In the genomic region with DNA sequence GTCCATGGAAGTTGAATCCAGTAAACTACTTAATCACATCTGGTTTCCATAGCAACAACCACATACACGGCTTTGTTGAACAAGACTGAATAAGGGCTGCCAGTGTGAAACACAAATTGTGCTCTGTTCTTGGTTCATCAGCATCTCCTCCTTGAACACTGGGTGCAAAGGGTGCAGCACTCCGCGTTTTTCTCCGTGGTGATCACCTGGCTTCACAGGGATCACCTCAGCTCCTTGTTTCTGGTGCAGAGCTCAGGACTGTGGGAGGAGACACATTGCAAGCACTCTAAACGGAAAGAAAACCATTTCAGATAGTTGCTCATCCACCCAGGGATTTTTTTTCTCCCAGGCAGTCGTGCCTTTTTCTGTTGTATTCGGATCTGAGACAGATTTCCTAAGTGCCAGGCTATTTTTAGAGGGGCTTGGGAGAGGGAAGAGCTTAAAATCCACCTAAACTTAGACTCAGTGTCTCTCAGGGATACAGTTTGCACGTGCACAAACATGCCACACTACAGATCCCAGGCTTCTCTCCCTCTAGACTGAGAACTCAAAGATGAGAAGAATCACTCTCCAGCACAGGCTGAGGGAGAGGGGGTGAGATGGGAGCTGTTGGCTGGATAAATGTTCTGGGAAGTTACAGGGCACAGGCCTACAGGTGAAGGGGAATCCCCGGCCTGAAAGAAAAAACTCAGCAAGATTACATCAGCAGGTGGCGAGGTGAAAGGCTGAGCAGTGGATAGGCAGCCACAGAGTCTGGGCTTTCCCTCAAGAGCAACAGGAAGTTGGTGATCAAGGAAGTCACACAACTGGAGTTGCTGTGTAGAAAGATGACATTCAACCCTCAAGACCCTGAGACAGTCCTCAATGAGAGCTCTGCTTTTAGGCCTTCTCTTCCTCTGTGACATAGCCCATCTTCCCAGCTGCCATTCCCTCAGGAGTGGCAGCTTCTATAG, we compare ENCODE assay signal across 8 mouse cellular contexts. TPM values are rescaled to one million over a fixed set of nuclear protein-coding genes. Genes with fewer than 3 reads are reported as not detected.
DNase-seq lines count a peak whose midpoint lies in the region; ATAC-seq and TF ChIP-seq lines count a peak whose summit lies in the region.

No protein-coding gene starts in this region.

- TF ChIP-seq POLR2A in limb, embryonic 14.5 days (IDR thresholded peaks at IDR 0.05; ENCODE audit: borderline replicate concordance, extremely low read depth, insufficient read depth, insufficient read length) = no peak
- TF ChIP-seq POLR2A in brain, embryonic 14.5 days (IDR thresholded peaks at IDR 0.05; ENCODE audit: borderline replicate concordance, extremely low read depth, insufficient read depth, insufficient read length, poor library complexity, severe bottlenecking) = no peak

- no peaks in the 10 kb centered on the region for H3K27me3 ChIP-seq in limb, embryonic 14.5 days (ENCODE audit: control insufficient read depth, insufficient read depth, low read length)
- H3K27me3 ChIP-seq in limb, embryonic 10.5 days (ENCODE audit: low read depth, poor library complexity, severe bottlenecking) = no peaks in the 10 kb centered on the region
- H3K27me3 ChIP-seq in heart, embryonic 11.5 days (ENCODE audit: control insufficient read depth, insufficient read depth, low read length) = no peaks in the 10 kb centered on the region
- no peaks in the 10 kb centered on the region for H3K27me3 ChIP-seq in neural tube, embryonic 14.5 days (ENCODE audit: control insufficient read depth, insufficient read depth, low read length)

- H3K4me1 ChIP-seq in limb, embryonic 14.5 days (ENCODE audit: control insufficient read depth, insufficient read depth, low read length) = peaks cover 4% of the 10 kb centered on the region; the same call in 1 of the 2 replicates
- peaks cover 4% of the 10 kb centered on the region; the same call in 1 of the 2 replicates for H3K4me1 ChIP-seq in limb, embryonic 10.5 days
- H3K4me1 ChIP-seq in heart, embryonic 11.5 days (ENCODE audit: control insufficient read depth, insufficient read depth, low read length) = peaks cover 10% of the 10 kb centered on the region; the same call in 1 of the 2 replicates
- H3K4me1 ChIP-seq in neural tube, embryonic 14.5 days (ENCODE audit: control insufficient read depth, insufficient read depth, low read length) = no peaks in the 10 kb centered on the region

- H3K4me3 ChIP-seq in limb, embryonic 14.5 days (replicated peaks; ENCODE audit: low read length) = no peak overlapping the region
- no peak overlapping the region for H3K4me3 ChIP-seq in limb, embryonic 10.5 days
- no peak overlapping the region for H3K4me3 ChIP-seq in heart, embryonic 11.5 days (ENCODE audit: low read depth, low read length)
- no peak overlapping the region for H3K4me3 ChIP-seq in neural tube, embryonic 14.5 days (ENCODE audit: low read depth, low read length)

- no peaks in the 10 kb centered on the region for H3K9me3 ChIP-seq in limb, embryonic 14.5 days (ENCODE audit: control insufficient read depth, low read length)
- H3K9me3 ChIP-seq in limb, embryonic 10.5 days (replicated peaks) = no peaks in the 10 kb centered on the region
- no peaks in the 10 kb centered on the region for H3K9me3 ChIP-seq in heart, embryonic 11.5 days (replicated peaks; ENCODE audit: control insufficient read depth, low read length)
- H3K9me3 ChIP-seq in neural tube, embryonic 14.5 days (ENCODE audit: control insufficient read depth, low read length) = no peaks in the 10 kb centered on the region

- no peaks in the 10 kb centered on the region for H3K36me3 ChIP-seq in limb, embryonic 14.5 days (ENCODE audit: control insufficient read depth, insufficient read depth, low read length)
- no peaks in the 10 kb centered on the region for H3K36me3 ChIP-seq in limb, embryonic 10.5 days
- no peaks in the 10 kb centered on the region for H3K36me3 ChIP-seq in heart, embryonic 11.5 days (ENCODE audit: control insufficient read depth, insufficient read depth, low read length)
- H3K36me3 ChIP-seq in neural tube, embryonic 14.5 days (ENCODE audit: control insufficient read depth, insufficient read depth, low read length) = no peaks in the 10 kb centered on the region

- TF ChIP-seq CTCF in brain, embryonic 14.5 days (IDR thresholded peaks at IDR 0.05; ENCODE audit: borderline replicate concordance, extremely low read depth, insufficient read depth, insufficient read length) = no peak

- ATAC-seq in limb, embryonic 14.5 days (ENCODE audit: low FRiP score, low read depth) = no peak
- no peak for ATAC-seq in heart, embryonic 11.5 days (replicated peaks; ENCODE audit: insufficient number of reproducible peaks, low FRiP score, low TSS enrichment)
- ATAC-seq in neural tube, embryonic 14.5 days (ENCODE audit: low read depth) = peak; percentile 24; the same call in 1 of the 2 replicates

- no peak overlapping the region for H3K9ac ChIP-seq in limb, embryonic 14.5 days (ENCODE audit: low read depth, low read length, severe bottlenecking)
- no peak overlapping the region for H3K9ac ChIP-seq in heart, embryonic 11.5 days (ENCODE audit: low read depth, low read length)
- H3K9ac ChIP-seq in neural tube, embryonic 14.5 days (replicated peaks; ENCODE audit: low read depth, low read length) = no peak overlapping the region

- peak; percentile 49 for DNase-seq in limb, embryonic 14.5 days (ENCODE audit: low spot score)
- no peak for DNase-seq in limb, embryonic 10.5 days (ENCODE audit: low spot score)
- DNase-seq in brain, embryonic 14.5 days (ENCODE audit: low read depth) = peak; percentile 70
- peak; percentile 42 to 84 for DNase-seq in left cerebral cortex, adult 8-10 months (ENCODE audit: low spot score in 2 of 2)
- DNase-seq in thymus, postnatal 36 days = peak; percentile 60 to 74
- DNase-seq in cerebellum, adult 9-11 months = no peak

- no peak overlapping the region for H3K27ac ChIP-seq in limb, embryonic 14.5 days (replicated peaks; ENCODE audit: low read depth, low read length)
- H3K27ac ChIP-seq in limb, embryonic 10.5 days = no peak overlapping the region
- 0 out of 2 replicates have a peak overlapping the region, but pooled peaks have one; percentile 29 for H3K27ac ChIP-seq in heart, embryonic 11.5 days (ENCODE audit: low read depth, low read length)
- H3K27ac ChIP-seq in neural tube, embryonic 14.5 days (ENCODE audit: low read depth, low read length) = no peak overlapping the region; the same call in 1 of the 2 replicates

- H3K4me2 ChIP-seq in limb, embryonic 14.5 days (replicated peaks; ENCODE audit: low read depth, low read length, severe bottlenecking) = no peak overlapping the region
- H3K4me2 ChIP-seq in heart, embryonic 11.5 days = peak overlapping the region; percentile 34
- H3K4me2 ChIP-seq in neural tube, embryonic 14.5 days (ENCODE audit: low read depth, low read length) = no peak overlapping the region

- WGBS in limb, embryonic 14.5 days = 51% methylated on average over 10 of the region's 10 CpGs
- WGBS in limb, embryonic 10.5 days = 72% methylated on average over 10 of the region's 10 CpGs
- WGBS in heart, embryonic 11.5 days (ENCODE audit: insufficient replicate concordance) = 32% methylated on average over 10 of the region's 10 CpGs
- WGBS in neural tube, embryonic 14.5 days = 53% methylated on average over 10 of the region's 10 CpGs

RNA-seq across cellular contexts. Expression of a gene that starts 19.9 kb away (rescaled TPM):
- 32.5 and 34.6 TPM in 2 replicates for polyA plus RNA-seq in limb, embryonic 14.5 days (2012; rRNA removed)
- polyA plus RNA-seq in limb, embryonic 14.5 days (2014; fragmentation: Nextera tagmentation; extraction: Ambion mirVana) = 41.7 and 43.4 TPM in 2 replicates
- polyA plus RNA-seq in limb, embryonic 10.5 days (2016; fragmentation: Nextera tagmentation; extraction: Ambion mirVana) = 21.9 and 29.4 TPM in 2 replicates
- polyA plus RNA-seq in brain, embryonic 14.5 days (2012; rRNA removed) = 51.1 and 57.9 TPM in 2 replicates
- polyA plus RNA-seq in heart, embryonic 11.5 days (2014; fragmentation: Nextera tagmentation; extraction: Ambion mirVana) = 31.6 and 36.5 TPM in 2 replicates
- total RNA-seq in left cerebral cortex, adult 8-10 months (2022) = 10 to 100 TPM; 80.3 to 98.3 (median 82.8) TPM
- 103 and 108 TPM in 2 replicates for polyA plus RNA-seq in neural tube, embryonic 14.5 days (2014; fragmentation: Nextera tagmentation; extraction: Ambion mirVana)

Comparison
In these comparisons a context has a peak if more than half of its experiments do, and no peak if none do; other contexts are left out.
1. DNase-seq: peak in limb, embryonic 14.5 days (single experiment), brain, embryonic 14.5 days (single experiment), left cerebral cortex, adult 8-10 months (2 of 2) and thymus, postnatal 36 days (2 of 2); none in limb, embryonic 10.5 days (single experiment) and cerebellum, adult 9-11 months (single experiment).